Mouse (Mus musculus) brain, embryonic 14.5 days (tissue): ENCODE data around the gene Mapre3.

Experiments used
- CTCF ChIP-seq: fragments of 200-500 bp; IDR thresholded peaks from 2 replicates; pipeline ENCODE4 v1.5.1; 2012; ENCODE audit warnings: inconsistent platforms, mild to moderate bottlenecking, moderate library complexity, borderline replicate concordance; ENCODE audit not compliant: insufficient read depth, insufficient read length; ENCODE audit errors: extremely low read depth
- POLR2A ChIP-seq: fragments of 200-500 bp; IDR thresholded peaks from 2 replicates; pipeline ENCODE4 v1.6.1; 2012; ENCODE audit warnings: mild to moderate bottlenecking, inconsistent platforms, borderline replicate concordance; ENCODE audit not compliant: poor library complexity, insufficient read depth, insufficient read length, severe bottlenecking; ENCODE audit errors: extremely low read depth

- TF ChIP-seq CTCF, result no peak
- no peak for TF ChIP-seq POLR2A
These were observed 53.3 kb downstream of the Mapre3 start, which contains the start of gene Tmem214 for GRCm38 (mm10) chr5:30867712-30868111.
